Mouse (Mus musculus) kidney, embryonic 14.5 days (tissue): Measurements from ENCODE around the gene Il22ra1. TPM values are rescaled to one million over a fixed set of nuclear protein-coding genes. Genes with fewer than 3 reads are reported as not detected.
A peak's percentile ranks its signal among the peaks of the same experiment; 100 is the strongest.

Experiments used
- ATAC-seq: fragments of 200-750 bp; cut with Nextera tagmentation; 2 replicates; pipeline ENCODE4 v1.8.0; 2017; ENCODE audit warnings: moderate number of reproducible peaks, mild to moderate bottlenecking, moderate TSS enrichment, moderate library complexity; ENCODE audit not compliant: low FRiP score, low TSS enrichment
- H3K27ac ChIP-seq: fragments of 300-500 bp; sonication (generic); 2 replicates; pipeline ENCODE4 v1.5.1; 2014; ENCODE audit warnings: low read depth, mild to moderate bottlenecking, low read length, moderate library complexity, mixed read lengths
- H3K27me3 ChIP-seq: fragments of 300-500 bp; sonication (generic); 2 replicates; pipeline ENCODE4 v1.6.1; 2014; ENCODE audit warnings: mild to moderate bottlenecking, low read length; ENCODE audit not compliant: control insufficient read depth, insufficient read depth
- H3K36me3 ChIP-seq: fragments of 300-500 bp; sonication (generic); 2 replicates; pipeline ENCODE4 v1.6.1; 2014; ENCODE audit warnings: low read length, mixed read lengths; ENCODE audit not compliant: control insufficient read depth, insufficient read depth
- H3K4me1 ChIP-seq: fragments of 300-500 bp; sonication (generic); 2 replicates; pipeline ENCODE4 v1.6.1; 2014; ENCODE audit warnings: low read length, mixed read lengths; ENCODE audit not compliant: control insufficient read depth, insufficient read depth
- H3K4me2 ChIP-seq: fragments of 300-500 bp; sonication (generic); replicated peaks from 2 replicates; pipeline ENCODE4 v1.6.1; 2014; ENCODE audit warnings: low read depth, mild to moderate bottlenecking, low read length
- H3K4me3 ChIP-seq: fragments of 300-500 bp; sonication (generic); 2 replicates; pipeline ENCODE4 v1.5.1; 2014; ENCODE audit warnings: mild to moderate bottlenecking, low read length
- H3K9ac ChIP-seq: fragments of 300-500 bp; sonication (generic); 2 replicates; pipeline ENCODE4 v1.6.1; 2014; ENCODE audit warnings: low read depth, mild to moderate bottlenecking, low read length, moderate library complexity
- H3K9me3 ChIP-seq: fragments of 300-500 bp; sonication (generic); 2 replicates; pipeline ENCODE4 v1.6.1; 2016; ENCODE audit warnings: low read length; ENCODE audit not compliant: control insufficient read depth
- WGBS: fragments of 180-500 bp; shearing (Covaris S2); extraction: QIAGEN DNeasy Blood & Tissue Kit; methylation state at CpG from one replicate; pipeline ENCODE4 v1.1.7; 2014; 5-methylcytosine and 5-hydroxymethylcytosine counted together
- polyA plus RNA-seq: library from polyadenylated mRNA; unstranded; fragments of >200 nt; fragmentation: Nextera tagmentation; extraction: Ambion mirVana; gene quantifications from 2 replicates; pipeline ENCODE4 v1.2.1, GENCODE M21; 2014

Il22ra1 gene
- polyA plus RNA-seq, 1 experiment from 2014 or later, result not detected

DNA sequence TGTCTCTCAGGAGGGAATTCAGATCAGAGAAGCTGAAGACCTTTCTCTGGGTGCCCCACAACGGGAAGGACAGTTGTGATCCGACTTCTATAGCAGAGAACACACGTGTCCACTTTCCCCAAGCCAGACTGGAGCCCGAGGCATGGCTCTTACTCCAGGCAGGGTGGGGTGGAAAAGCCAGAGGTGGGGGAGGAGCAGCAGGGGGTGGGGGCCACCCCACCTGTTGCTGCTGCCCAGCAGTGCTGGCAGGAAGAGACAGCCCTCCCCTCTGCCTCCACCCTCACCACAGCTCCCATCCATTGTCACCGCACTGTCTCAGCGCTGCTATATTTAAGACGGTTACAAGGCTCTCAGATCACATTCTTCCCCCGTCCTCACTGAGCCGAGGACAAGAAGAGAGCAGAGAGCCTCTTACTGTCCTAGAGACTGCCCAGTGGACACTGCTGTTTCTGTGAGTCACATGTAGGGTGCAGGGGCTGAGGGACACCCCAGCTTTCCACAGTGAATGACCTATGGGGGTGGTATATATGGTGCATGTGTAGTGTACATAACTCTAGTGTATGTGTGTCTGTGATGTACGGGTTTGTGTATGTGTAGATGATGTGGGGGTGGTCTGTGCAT, 31.5 kb downstream of the Il22ra1 start, which contains the start of gene Myom3:
Gene Myom3 (plus strand): TSS at position 360 of the 621 bp plus-strand sequence.
- no peak for ATAC-seq
- Histone ChIP-seq H3K4me2 (no peak within 1 kb of the TSS), H3K27me3 (no peaks in the 10 kb centered on the region), H3K9ac (no peak within 1 kb of the TSS), H3K27ac (no peak within 1 kb of the TSS), H3K9me3 (no peaks in the 10 kb centered on the region; the same call in 1 of the 2 replicates), H3K4me3 (no peak within 1 kb of the TSS), H3K4me1 (peaks cover 17% of the 10 kb centered on the region), H3K36me3 (no peaks in the 10 kb centered on the region)
- 51% methylated on average over 10 of the region's 10 CpGs for WGBS

DNA sequence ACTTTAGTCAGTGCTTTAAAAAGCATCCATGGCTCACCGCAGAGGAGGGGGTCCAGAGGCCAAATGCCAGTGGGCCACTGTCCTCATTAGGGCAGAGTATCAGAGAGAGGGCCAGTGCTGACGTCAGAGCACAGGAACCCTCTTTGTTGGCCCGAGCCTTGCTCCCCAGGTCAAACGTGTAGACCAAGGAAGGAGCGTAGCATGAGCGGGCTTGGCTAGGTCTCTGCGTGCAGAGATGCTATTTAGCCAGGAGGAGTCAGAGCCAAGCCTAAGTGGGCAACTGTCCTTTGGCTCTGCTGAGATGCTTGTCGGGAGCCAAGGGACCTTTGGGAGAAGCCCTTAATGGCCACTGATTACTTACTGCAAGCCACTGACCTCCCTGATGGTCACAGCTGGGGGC, 33.1 kb downstream of the Il22ra1 start:
- H3K36me3 ChIP-seq, result no peaks in the 10 kb centered on the region
- no peak overlapping the region for H3K9ac ChIP-seq
- H3K4me1 ChIP-seq, result peaks cover 17% of the 10 kb centered on the region
- ATAC-seq, result no peak
- H3K27me3 ChIP-seq, result no peaks in the 10 kb centered on the region
- no peaks in the 10 kb centered on the region for H3K9me3 ChIP-seq
- no peak overlapping the region for H3K4me2 ChIP-seq
- H3K27ac ChIP-seq, result no peak overlapping the region
- WGBS, result 51% methylated on average over 8 of the region's 8 CpGs
- H3K4me3 ChIP-seq, result no peak overlapping the region

DNA sequence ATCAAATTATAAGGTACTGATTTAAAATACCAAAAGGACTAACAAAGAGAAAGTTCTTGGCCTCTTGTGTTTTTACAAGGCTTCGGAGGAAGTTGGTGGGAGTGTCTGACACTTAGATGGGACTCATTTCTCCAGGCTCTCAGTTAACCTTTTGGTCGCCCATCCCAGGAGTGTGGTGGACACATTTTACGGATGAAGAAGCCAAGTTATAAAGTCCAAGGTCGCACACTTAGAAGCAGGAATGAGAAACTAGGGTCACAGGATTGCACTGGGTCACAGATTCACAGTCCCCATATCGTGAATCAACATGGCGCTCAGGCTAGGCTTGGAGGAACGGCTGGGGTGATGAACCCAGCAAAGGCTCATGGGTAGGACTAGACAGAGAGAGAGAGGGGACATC, 33.6 kb downstream of the Il22ra1 start:
- 28% methylated on average over 7 of the region's 7 CpGs for WGBS
- Histone ChIP-seq H3K36me3 (no peaks in the 10 kb centered on the region), H3K9me3 (no peaks in the 10 kb centered on the region), H3K9ac (no peak overlapping the region), H3K27ac (no peak overlapping the region), H3K27me3 (no peaks in the 10 kb centered on the region), H3K4me3 (no peak overlapping the region), H3K4me1 (peaks cover 17% of the 10 kb centered on the region), H3K4me2 (no peak overlapping the region)
- no peak for ATAC-seq

DNA sequence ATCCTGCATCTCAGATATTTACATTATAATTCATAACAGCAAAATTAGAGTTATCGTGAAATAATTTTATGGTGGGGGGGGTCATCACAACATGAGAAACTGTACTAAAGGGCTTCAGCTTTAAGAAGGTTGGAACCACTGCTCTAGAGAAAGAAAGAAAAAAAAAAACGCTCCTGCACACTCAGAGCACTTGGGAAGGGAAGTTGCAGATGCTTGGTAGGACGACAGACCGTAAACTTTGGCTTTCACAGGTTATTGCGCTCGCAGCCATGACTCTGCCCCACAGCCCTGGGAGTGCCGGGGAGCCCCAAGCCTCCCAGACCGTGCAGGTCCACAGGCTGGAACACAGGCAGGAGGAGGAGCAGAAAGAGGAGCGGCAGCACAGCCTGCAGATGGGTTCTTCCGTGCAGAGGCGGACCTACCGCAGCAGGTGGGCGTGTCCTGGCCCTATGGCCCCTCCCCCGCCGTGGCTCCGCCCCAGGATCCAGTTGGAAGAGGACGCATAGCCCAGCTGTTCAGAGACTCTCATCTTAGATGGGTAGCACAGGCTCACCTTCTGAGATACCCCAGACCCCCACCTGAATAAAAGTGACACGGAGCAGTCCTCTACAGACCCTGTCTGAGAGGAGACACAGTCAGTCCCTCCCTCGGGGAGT, 34.4 kb downstream of the Il22ra1 start:
- Histone ChIP-seq H3K4me2 (peak overlapping the region; percentile 51), H3K4me3 (peak overlapping the region; percentile 34), H3K9me3 (no peaks in the 10 kb centered on the region), H3K27me3 (no peaks in the 10 kb centered on the region), H3K9ac (no peak overlapping the region), H3K36me3 (no peaks in the 10 kb centered on the region), H3K4me1 (peaks cover 17% of the 10 kb centered on the region), H3K27ac (no peak overlapping the region)
- peak; percentile 88 for ATAC-seq
- 7% methylated on average over 19 of the region's 19 CpGs for WGBS

DNA sequence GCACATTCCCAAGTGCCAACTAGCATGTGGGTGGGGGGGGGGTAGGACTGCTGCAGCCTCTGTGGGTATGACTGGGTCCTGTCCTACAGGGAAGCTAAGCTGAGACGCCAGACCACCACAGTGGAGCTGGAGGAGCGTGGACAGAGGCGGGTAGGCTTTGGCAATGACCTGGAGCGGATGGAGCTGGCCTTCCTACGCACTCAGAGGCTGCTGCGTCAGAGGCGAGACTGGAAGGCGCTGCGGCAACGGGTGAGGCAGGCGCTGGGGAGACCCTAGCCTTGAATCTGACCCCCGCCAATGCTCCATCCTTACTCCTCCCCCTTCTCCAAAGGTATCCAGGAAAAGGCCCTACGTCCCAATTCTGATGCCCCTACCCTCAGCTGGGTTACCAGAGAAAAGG, 36.7 kb downstream of the Il22ra1 start:
- H3K36me3 ChIP-seq, result no peaks in the 10 kb centered on the region
- H3K9ac ChIP-seq, result no peak overlapping the region
- H3K9me3 ChIP-seq, result no peaks in the 10 kb centered on the region
- whole genome bisulfite sequencing, result 88% methylated on average over 13 of the region's 13 CpGs
- H3K27ac ChIP-seq, result no peak overlapping the region
- H3K4me1 ChIP-seq, result peaks cover 17% of the 10 kb centered on the region
- no peaks in the 10 kb centered on the region for H3K27me3 ChIP-seq
- no peak overlapping the region for H3K4me3 ChIP-seq
- H3K4me2 ChIP-seq, result no peak overlapping the region
- ATAC-seq, result no peak

DNA sequence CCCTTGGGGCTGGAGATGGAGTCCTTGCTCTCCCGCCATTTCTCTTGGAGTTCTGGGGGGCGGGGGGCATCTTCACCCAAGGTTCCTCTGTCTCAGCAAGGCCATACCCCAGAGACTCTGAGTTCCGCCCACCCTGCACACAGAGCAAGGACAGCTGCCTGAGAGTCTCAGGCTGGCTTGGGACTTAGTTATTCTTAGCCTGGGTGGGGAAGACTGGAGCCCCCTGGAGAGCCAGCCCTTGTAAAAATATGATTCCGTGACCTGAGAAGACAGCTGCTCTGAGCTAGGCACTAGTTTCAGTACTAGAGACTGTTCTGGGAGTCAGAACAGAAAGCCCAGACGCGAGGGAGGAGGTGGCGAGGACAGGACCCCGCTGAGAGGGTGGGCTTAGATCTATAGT, 37.7 kb downstream of the Il22ra1 start:
- WGBS, result 67% methylated on average over 8 of the region's 8 CpGs

DNA sequence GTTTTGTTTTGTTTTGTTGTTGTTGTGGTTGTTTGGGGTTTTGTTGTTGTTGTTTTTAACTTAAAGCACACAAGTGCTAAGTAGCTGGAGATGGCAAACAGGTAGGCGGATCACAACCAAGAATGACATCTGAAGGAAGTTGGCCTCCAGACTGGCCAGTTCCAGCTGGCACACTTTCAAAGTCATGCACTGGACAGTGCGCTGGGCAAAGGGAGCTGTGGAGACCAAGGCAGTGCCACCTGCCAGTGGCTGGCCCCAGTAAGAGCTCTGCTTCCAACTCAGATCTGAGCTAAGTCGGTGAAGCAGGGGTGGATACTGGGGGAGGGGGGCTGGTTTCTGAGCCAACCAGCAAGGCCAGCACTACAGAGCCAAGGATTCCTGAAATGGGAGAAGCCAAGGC, 39.0 kb downstream of the Il22ra1 start:
- Histone ChIP-seq H3K4me1 (0 out of 2 replicates have a peak, but pooled peaks cover 4% of the 10 kb centered on the region), H3K36me3 (no peaks in the 10 kb centered on the region), H3K27ac (no peak overlapping the region), H3K4me3 (no peak overlapping the region), H3K9me3 (no peaks in the 10 kb centered on the region), H3K27me3 (no peaks in the 10 kb centered on the region), H3K9ac (no peak overlapping the region), H3K4me2 (no peak overlapping the region)
- no peak for ATAC-seq
- WGBS, result 74% methylated on average over 3 of the region's 3 CpGs

More for the DNA sequence above, 37.7 kb downstream of the Il22ra1 start:
- no peak overlapping the region for H3K27ac ChIP-seq
- no peak for ATAC-seq
- H3K9me3 ChIP-seq, result no peaks in the 10 kb centered on the region
- H3K9ac ChIP-seq, result no peak overlapping the region
- peaks cover 17% of the 10 kb centered on the region for H3K4me1 ChIP-seq
- H3K36me3 ChIP-seq, result no peaks in the 10 kb centered on the region
- H3K27me3 ChIP-seq, result no peaks in the 10 kb centered on the region
- no peak overlapping the region for H3K4me2 ChIP-seq
- H3K4me3 ChIP-seq, result no peak overlapping the region

DNA sequence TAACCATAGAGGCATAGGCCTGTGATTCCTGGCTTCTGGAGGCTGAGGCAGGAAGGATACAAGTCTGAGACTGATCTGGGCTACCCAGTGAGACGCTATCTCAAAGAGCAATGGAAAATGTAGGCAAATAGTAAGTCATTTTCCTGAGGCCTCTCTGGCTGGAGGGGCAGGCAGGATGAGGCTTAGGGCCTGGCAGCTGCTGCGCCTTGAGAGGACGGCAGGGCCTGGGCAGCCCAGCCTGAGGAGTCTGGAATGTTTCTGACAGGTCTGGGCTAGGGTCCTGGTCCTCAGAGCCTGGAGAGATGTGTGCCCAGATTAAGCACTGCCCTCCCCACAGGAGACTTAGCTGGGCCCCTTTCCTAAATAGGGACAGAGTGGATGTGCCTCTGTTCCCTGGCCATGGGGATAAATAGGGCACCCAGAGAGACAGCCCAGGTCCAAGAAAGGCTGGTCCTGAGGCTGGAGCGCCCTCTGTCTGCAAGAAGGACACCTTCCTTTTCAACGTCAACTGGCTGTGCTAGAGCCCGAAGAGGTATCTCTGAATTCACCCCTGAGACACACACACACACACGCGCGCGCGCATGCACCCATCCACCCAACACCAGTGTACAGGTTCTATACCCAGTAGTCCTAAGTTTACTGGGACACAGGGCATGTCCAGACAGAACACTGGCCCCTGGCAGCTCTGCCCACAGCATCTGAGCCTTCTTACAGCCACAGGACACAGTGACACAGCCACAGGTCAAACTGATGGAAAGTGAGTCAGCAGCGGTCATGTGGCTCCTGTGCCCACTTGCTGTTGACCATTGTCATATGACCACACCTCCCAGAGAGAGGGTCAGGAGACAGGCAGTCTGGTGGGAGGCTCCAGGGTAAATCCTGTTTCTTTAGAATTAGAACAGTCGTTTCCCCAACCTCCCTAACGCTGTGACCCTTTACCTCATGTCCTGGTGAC, 40.9 kb downstream of the Il22ra1 start:
- no peak overlapping the region for H3K27ac ChIP-seq
- H3K9me3 ChIP-seq, result no peaks in the 10 kb centered on the region
- no peak for ATAC-seq
- H3K4me2 ChIP-seq, result no peak overlapping the region
- H3K4me3 ChIP-seq, result no peak overlapping the region
- WGBS, result 57% methylated on average over 14 of the region's 14 CpGs
- H3K27me3 ChIP-seq, result no peaks in the 10 kb centered on the region
- no peaks in the 10 kb centered on the region for H3K4me1 ChIP-seq
- no peak overlapping the region for H3K9ac ChIP-seq
- no peaks in the 10 kb centered on the region for H3K36me3 ChIP-seq
